Mouse (Mus musculus) left cerebral cortex, adult 8-10 months (tissue): ENCODE results near the gene Pbx4. TPM values are rescaled to one million over a fixed set of nuclear protein-coding genes. Genes with fewer than 3 reads are reported as not detected.

Experiments
- total RNA-seq, 4 experiments: library from RNA; stranded (reverse); gene quantifications; 2 replicates each; pipeline ENCODE4 v1.2.4; 2022

Gene Pbx4
- total RNA-seq, 4 experiments from 2014 or later: 16.4 to 19.4 (median 17.9) TPM

Other genes with a start within 250 kb of the Pbx4 start
- gene Zfp868, start 206.9 kb upstream of the Pbx4 start, total RNA-seq: 10 to 100 TPM; 15.1 to 21.7 (median 18.7) TPM
- gene Zfp964, start 178.0 kb upstream of the Pbx4 start, total RNA-seq: 1 to 10 TPM; 3.6 to 4.6 (median 4.3) TPM
- gene Zfp869, start 121.8 kb upstream of the Pbx4 start, total RNA-seq: 10 to 100 TPM; 22.9 to 25.9 (median 23.9) TPM
- gene Zfp963, start 82.5 kb upstream of the Pbx4 start, total RNA-seq: 1 to 10 TPM; 3.3 to 4.3 (median 3.6) TPM
- gene Gm20422, start 57.6 kb upstream of the Pbx4 start, total RNA-seq: 1 to 10 TPM in 3 of 4 experiments, under 1 TPM in 1; 0.46 to 5.3 (median 2.0) TPM
- 10 to 100 TPM; 32.9 to 37.1 (median 35.3) TPM for gene Atp13a1, start 41.3 kb upstream of the Pbx4 start, total RNA-seq
- 10 to 100 TPM; 27.1 to 29.1 (median 27.8) TPM for gene Zfp866, start 41.3 kb upstream of the Pbx4 start, total RNA-seq
- gene Gmip, start 23.8 kb upstream of the Pbx4 start, total RNA-seq: 10 to 100 TPM; 11.6 to 18.1 (median 15.7) TPM
- gene Lpar2, start 10.1 kb upstream of the Pbx4 start, total RNA-seq: under 1 TPM; 0.57 to 0.68 (median 0.64) TPM
- gene Cilp2, start 55.2 kb downstream of the Pbx4 start, total RNA-seq: under 1 TPM; 0.54 to 0.79 (median 0.65) TPM
- under 1 TPM in 1 of 4 experiments, not detected in 3; 0.28 TPM for gene Tssk6, start 69.7 kb downstream of the Pbx4 start, total RNA-seq
- gene Ndufa13, start 70.1 kb downstream of the Pbx4 start, total RNA-seq: 100 to 1,000 TPM; 102 to 149 (median 131) TPM
- 10 to 100 TPM; 20.2 to 30.4 (median 21.7) TPM for gene Yjefn3, start 70.2 kb downstream of the Pbx4 start, total RNA-seq
- 10 to 100 TPM; 29.7 to 38.2 (median 30.4) TPM for gene Gatad2a, start 163.9 kb downstream of the Pbx4 start, total RNA-seq
- gene Mau2, start 210.2 kb downstream of the Pbx4 start, total RNA-seq: 10 to 100 TPM; 61.7 to 65.7 (median 65.3) TPM
- 10 to 100 TPM; 53.0 to 56.4 (median 54.6) TPM for gene Sugp1, start 210.3 kb downstream of the Pbx4 start, total RNA-seq
- 1 to 10 TPM; 1.1 to 4.6 (median 1.4) TPM for gene Tm6sf2, start 240.4 kb downstream of the Pbx4 start, total RNA-seq